Mouse (Mus musculus): ENCODE measurements at regions not wholly inside any gene's neighbourhood (a gene's known extent, or its start where the extent isn't known, plus 50 kb on each side); places are given as distances from the start of the nearest gene placed in this dataset.

DNA sequence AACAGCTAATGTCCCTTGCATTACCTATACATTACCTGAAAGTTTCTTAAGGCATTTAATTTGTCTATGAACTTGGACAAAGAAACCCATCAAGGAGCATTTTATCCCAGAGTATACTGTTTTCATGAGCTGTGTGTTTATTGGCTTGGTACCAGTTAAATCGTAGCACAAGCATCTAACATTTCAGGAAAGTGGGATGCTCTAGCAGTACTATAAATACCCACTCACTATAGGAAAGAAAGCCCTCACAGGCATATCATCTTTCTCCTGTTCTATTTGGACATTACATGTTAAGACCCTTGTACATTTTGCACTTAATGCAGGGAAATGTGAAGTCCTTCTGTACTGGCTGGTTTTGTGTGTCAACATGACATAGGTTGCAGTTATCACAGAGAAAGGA, 163.9 kb downstream of the Ptprc start:
- Histone ChIP-seq H3K9ac (no peak overlapping the region), H3K4me3 (replicated peaks) (no peak overlapping the region), H3K4me1 (replicated peaks) (no peaks in the 10 kb centered on the region), H3K36me3 (replicated peaks) (no peaks in the 10 kb centered on the region), H3K27ac (replicated peaks) (no peak overlapping the region), H3K4me2 (no peak overlapping the region), H3K27me3 (no peaks in the 10 kb centered on the region), H3K9me3 (replicated peaks) (no peaks in the 10 kb centered on the region)
- WGBS (ENCODE audit: insufficient replicate concordance) = 57% methylated on average over 1 of the region's 1 CpGs
- no peak for ATAC-seq (ENCODE audit: insufficient read depth)

DNA sequence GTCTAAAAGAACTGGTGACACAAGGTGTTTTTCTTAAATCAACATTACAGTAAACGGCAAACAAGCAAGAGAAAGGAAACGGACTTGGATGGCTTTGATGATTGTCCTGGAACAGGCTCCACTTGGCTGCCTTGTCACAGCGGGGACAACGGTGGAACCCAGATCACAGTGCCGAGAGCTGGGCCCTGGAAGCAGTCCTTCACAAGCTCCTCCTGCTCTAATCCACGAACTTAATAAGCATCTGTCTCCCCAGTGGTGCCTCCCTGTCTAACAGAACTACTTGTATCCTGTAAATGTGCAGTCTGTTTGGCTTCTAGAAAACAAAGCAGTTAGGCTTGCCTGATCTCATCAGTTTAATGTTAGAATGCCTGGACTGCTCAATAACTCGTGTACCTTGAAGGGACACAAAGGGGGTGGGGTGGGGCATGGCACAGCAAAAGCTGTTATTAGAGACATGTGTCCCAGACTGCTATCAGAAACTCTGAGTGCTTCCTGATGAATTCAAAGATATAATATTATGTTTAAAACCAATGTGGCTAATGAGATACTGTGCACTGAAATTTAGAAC, 164.5 kb downstream of the Ptprc start:
- 53% methylated on average over 7 of the region's 7 CpGs for WGBS (ENCODE audit: insufficient replicate concordance)
- H3K27me3 ChIP-seq = no peaks in the 10 kb centered on the region
- H3K36me3 ChIP-seq (replicated peaks) = no peaks in the 10 kb centered on the region
- no peak for ATAC-seq (ENCODE audit: insufficient read depth)
- no peak overlapping the region for H3K4me3 ChIP-seq (replicated peaks)
- no peak overlapping the region for H3K27ac ChIP-seq (replicated peaks)
- H3K9me3 ChIP-seq (replicated peaks) = no peaks in the 10 kb centered on the region
- no peaks in the 10 kb centered on the region for H3K4me1 ChIP-seq (replicated peaks)
- no peak overlapping the region for H3K9ac ChIP-seq
- H3K4me2 ChIP-seq = no peak overlapping the region

DNA sequence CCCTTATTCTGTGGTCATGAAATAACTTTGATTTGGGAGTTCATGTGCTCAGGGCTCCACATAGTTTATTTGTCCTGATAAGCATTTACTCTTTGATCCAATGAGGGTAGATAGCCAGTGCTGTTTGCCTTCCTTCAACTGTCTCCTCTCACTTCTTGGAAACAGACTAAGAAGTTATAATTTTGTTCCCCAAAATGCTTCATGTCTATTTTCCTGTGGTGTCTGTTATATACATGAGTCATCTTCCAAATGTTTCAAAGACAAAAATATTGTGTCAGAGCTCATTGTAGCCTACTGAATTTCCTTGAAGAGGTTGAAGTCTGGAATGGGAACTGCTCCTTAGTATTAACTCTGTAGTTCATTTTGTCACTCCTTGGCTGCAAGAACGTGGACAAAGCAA, 168.7 kb downstream of the Ptprc start:
- H3K4me3 ChIP-seq (replicated peaks) = no peak overlapping the region
- H3K36me3 ChIP-seq (replicated peaks) = no peaks in the 10 kb centered on the region
- no peaks in the 10 kb centered on the region for H3K9me3 ChIP-seq (replicated peaks)
- H3K4me1 ChIP-seq (replicated peaks) = no peaks in the 10 kb centered on the region
- no peak overlapping the region for H3K27ac ChIP-seq (replicated peaks)
- H3K27me3 ChIP-seq = no peaks in the 10 kb centered on the region
- 34% methylated on average over 1 of the region's 1 CpGs for WGBS (ENCODE audit: insufficient replicate concordance)
- H3K4me2 ChIP-seq = no peak overlapping the region
- no peak overlapping the region for H3K9ac ChIP-seq
- ATAC-seq (ENCODE audit: insufficient read depth) = no peak

DNA sequence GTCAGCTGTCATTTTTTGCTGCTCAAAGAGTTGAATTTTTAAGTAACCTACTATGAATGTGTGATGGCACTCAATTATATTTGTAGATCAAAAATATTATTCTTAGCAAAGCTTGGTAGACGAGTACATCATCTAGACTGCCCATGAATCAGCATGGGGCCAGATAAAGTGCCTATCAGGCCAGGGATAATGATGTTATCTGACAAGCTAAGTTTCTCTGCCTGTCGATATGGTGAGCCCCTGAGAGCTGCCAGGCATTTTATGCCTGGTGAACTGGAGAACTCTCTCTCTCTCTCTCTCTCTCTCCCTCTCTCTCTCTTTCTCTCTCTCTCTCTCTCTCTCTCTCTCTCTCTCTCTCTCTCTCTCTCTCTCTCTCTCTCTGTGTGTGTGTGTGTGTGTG, 171.2 kb downstream of the Ptprc start:
- ATAC-seq (ENCODE audit: insufficient read depth) = no peak
- Histone ChIP-seq H3K36me3 (replicated peaks) (no peaks in the 10 kb centered on the region), H3K9me3 (replicated peaks) (no peaks in the 10 kb centered on the region), H3K4me2 (no peak overlapping the region), H3K4me3 (replicated peaks) (no peak overlapping the region), H3K27ac (replicated peaks) (no peak overlapping the region), H3K9ac (no peak overlapping the region), H3K27me3 (no peaks in the 10 kb centered on the region), H3K4me1 (replicated peaks) (no peaks in the 10 kb centered on the region)
- WGBS (ENCODE audit: insufficient replicate concordance) = 39% methylated on average over 2 of the region's 2 CpGs

DNA sequence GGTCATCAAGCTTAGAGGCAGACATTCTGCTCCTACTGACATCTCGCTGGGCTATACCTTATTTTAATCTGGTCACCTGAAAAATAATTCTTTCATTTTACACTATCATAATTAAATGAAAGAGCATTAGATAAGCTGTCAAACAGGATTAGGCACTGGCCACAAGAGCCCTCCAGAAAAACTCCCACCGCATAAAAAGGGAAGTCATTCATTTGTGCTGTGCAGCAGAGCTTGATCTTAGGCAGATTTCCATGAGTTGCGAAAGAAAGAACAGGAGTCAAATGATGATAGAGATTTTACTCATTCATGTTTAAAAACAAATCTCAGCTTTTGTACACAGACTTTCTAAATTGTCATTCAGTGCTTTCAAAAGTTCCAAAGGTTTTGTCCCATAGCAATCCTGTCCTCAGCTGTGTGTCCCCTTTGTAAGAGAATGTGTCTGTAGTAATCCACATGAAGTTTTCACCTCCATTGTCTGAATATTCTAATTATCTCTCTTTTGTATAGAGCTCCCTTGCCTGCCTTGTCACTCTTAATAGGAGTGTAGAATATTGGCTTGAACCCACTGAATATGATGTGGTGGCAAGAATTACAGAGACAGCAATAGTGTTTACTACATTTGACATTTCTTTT, 176.1 kb downstream of the Ptprc start:
- H3K4me1 ChIP-seq (replicated peaks) = no peaks in the 10 kb centered on the region
- H3K4me2 ChIP-seq = no peak overlapping the region
- H3K27me3 ChIP-seq = no peaks in the 10 kb centered on the region
- no peak for ATAC-seq (ENCODE audit: insufficient read depth)
- H3K27ac ChIP-seq (replicated peaks) = no peak overlapping the region
- no peak overlapping the region for H3K9ac ChIP-seq
- H3K36me3 ChIP-seq (replicated peaks) = no peaks in the 10 kb centered on the region
- no peaks in the 10 kb centered on the region for H3K9me3 ChIP-seq (replicated peaks)
- 35% methylated on average over 3 of the region's 3 CpGs for whole genome bisulfite sequencing (ENCODE audit: insufficient replicate concordance)
- H3K4me3 ChIP-seq (replicated peaks) = no peak overlapping the region

DNA sequence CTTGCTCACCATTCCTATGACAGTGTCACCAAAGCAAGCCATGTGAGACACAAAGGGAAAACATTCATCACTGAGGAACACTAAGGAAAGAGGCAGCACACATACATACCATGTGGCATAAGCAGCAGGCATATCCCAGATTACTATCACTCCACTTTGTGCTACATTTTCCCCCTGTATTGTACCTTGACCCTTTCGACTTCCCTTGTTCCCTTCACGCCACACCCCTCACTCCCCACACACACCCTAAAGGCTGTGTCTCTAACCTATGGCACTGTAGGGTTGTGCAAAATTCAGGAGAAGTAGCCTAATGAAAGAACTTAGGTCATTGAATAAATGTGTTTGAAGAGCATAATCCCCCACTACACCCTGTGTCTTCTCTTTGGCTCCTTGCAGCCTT, 179.5 kb downstream of the Ptprc start:
- no peak overlapping the region for H3K4me3 ChIP-seq (replicated peaks)
- ATAC-seq (ENCODE audit: insufficient read depth) = no peak
- no peaks in the 10 kb centered on the region for H3K9me3 ChIP-seq (replicated peaks)
- H3K27ac ChIP-seq (replicated peaks) = no peak overlapping the region
- no peak overlapping the region for H3K9ac ChIP-seq
- 58% methylated on average over 2 of the region's 2 CpGs for WGBS (ENCODE audit: insufficient replicate concordance)
- no peak overlapping the region for H3K4me2 ChIP-seq
- no peaks in the 10 kb centered on the region for H3K36me3 ChIP-seq (replicated peaks)
- H3K4me1 ChIP-seq (replicated peaks) = no peaks in the 10 kb centered on the region
- H3K27me3 ChIP-seq = no peaks in the 10 kb centered on the region

DNA sequence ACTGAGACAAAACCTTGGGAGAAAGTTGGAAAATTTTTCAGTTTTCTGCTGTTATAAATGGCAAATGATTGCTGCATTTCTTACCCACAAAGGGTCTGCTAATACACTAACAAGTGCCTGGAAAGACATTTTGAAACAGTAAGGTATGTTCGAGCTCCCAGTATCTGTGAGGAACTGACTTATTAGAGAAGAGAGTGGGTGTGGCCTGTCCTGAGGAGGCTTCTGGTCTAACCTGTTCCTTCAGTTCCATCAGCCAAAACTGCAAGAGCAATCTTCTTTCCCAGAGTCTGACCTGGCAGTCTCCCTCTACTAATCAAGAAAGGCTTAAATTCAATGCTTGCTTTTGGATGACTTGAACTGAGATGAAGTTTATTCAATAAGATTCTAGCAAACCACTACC, 183.6 kb downstream of the Ptprc start:
- Histone ChIP-seq H3K4me2 (no peak overlapping the region), H3K4me3 (replicated peaks) (no peak overlapping the region), H3K27ac (replicated peaks) (no peak overlapping the region), H3K36me3 (replicated peaks) (no peaks in the 10 kb centered on the region), H3K4me1 (replicated peaks) (no peaks in the 10 kb centered on the region), H3K9me3 (replicated peaks) (no peaks in the 10 kb centered on the region), H3K27me3 (no peaks in the 10 kb centered on the region), H3K9ac (no peak overlapping the region)
- WGBS (ENCODE audit: insufficient replicate concordance) = 40% methylated on average over 1 of the region's 1 CpGs
- no peak for ATAC-seq (ENCODE audit: insufficient read depth)

DNA sequence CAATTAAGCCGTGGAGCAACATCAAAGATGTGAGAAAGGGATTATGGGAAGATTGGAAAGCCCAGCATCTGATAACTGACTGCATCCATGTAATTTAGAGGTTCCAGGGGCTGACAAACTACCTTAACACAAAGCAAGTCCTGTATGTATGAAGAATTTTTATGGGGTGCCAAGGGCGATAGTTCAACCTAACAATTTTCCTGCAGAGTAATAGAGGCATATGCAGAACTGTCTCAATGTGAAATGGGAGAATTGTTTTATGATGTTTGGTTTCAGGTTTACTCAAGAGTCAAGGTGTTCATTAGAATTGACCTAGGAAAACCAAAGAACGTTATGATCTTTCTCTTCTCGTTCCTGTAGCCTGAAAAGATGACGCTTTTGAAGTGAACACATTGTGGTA, 184.1 kb downstream of the Ptprc start:
- no peak overlapping the region for H3K27ac ChIP-seq (replicated peaks)
- 65% methylated on average over 5 of the region's 5 CpGs for WGBS (ENCODE audit: insufficient replicate concordance)
- no peak overlapping the region for H3K4me3 ChIP-seq (replicated peaks)
- no peaks in the 10 kb centered on the region for H3K4me1 ChIP-seq (replicated peaks)
- no peaks in the 10 kb centered on the region for H3K36me3 ChIP-seq (replicated peaks)
- no peak overlapping the region for H3K9ac ChIP-seq
- no peak for ATAC-seq (ENCODE audit: insufficient read depth)
- H3K9me3 ChIP-seq (replicated peaks) = no peaks in the 10 kb centered on the region
- H3K4me2 ChIP-seq = no peak overlapping the region
- H3K27me3 ChIP-seq = no peaks in the 10 kb centered on the region

DNA sequence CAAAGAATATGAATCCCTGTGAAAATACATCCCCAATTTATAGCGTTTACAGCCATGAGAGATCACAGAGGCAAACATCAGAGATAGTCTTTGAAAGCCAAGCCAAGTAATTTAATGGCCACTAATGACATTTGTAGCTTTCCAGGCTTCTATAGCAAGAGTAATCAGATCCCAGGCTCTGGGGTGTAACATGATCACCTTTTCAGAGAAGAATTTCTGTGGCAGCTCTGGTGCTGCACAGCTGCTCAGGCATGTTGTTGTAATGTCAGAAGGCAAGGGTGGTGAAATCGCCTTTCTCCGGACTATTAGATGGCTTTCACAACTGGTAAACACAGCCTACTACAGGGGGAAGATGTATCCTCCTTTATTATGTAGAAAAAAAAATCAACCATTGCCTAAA, 202.1 kb downstream of the Ptprc start:
- H3K36me3 ChIP-seq (replicated peaks) = no peaks in the 10 kb centered on the region
- no peaks in the 10 kb centered on the region for H3K4me1 ChIP-seq (replicated peaks)
- no peaks in the 10 kb centered on the region for H3K9me3 ChIP-seq (replicated peaks)
- ATAC-seq (ENCODE audit: insufficient read depth) = no peak
- WGBS (ENCODE audit: insufficient replicate concordance) = 51% methylated on average over 3 of the region's 3 CpGs
- no peaks in the 10 kb centered on the region for H3K27me3 ChIP-seq
- no peak overlapping the region for H3K9ac ChIP-seq
- no peak overlapping the region for H3K27ac ChIP-seq (replicated peaks)
- H3K4me3 ChIP-seq (replicated peaks) = no peak overlapping the region
- no peak overlapping the region for H3K4me2 ChIP-seq

DNA sequence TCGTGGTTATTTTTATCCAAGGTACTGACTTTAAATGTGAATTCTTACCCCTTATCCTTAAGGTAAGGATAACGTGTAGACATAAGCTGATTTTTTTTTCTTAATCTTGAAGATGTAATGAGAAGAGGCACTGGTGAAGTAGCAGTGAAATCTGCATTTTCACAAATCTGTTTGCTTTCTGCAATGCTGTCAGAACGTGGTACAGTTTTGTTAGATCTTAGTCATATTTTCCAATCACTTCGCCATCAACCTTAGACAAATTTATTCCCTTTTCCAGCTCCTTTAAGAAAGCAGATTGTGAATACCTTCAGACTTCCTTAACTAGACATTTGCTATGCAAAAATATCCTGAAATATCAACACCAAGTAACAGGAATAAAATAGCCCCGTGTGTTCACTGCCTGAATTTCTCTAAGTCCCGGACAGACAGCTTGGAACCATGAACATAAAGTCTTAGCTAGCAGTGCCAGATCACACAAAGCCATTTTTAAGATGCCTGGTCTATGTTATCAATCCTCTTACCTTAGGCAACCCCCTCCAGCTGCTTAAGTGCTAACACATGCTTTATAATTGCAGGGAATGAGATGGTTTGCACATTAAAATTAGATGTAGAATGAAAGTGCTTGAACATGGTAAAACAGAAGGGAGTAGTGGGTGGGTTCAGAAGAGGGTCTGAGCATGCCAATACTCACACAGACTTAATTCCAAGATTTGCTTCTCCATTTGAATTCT, 202.7 kb downstream of the Ptprc start:
- Histone ChIP-seq H3K27me3 (no peaks in the 10 kb centered on the region), H3K36me3 (replicated peaks) (no peaks in the 10 kb centered on the region), H3K4me2 (no peak overlapping the region), H3K4me3 (replicated peaks) (no peak overlapping the region), H3K4me1 (replicated peaks) (no peaks in the 10 kb centered on the region), H3K9me3 (replicated peaks) (no peaks in the 10 kb centered on the region), H3K27ac (replicated peaks) (no peak overlapping the region), H3K9ac (no peak overlapping the region)
- ATAC-seq (ENCODE audit: insufficient read depth) = no peak
- WGBS (ENCODE audit: insufficient replicate concordance) = 61% methylated on average over 6 of the region's 6 CpGs

DNA sequence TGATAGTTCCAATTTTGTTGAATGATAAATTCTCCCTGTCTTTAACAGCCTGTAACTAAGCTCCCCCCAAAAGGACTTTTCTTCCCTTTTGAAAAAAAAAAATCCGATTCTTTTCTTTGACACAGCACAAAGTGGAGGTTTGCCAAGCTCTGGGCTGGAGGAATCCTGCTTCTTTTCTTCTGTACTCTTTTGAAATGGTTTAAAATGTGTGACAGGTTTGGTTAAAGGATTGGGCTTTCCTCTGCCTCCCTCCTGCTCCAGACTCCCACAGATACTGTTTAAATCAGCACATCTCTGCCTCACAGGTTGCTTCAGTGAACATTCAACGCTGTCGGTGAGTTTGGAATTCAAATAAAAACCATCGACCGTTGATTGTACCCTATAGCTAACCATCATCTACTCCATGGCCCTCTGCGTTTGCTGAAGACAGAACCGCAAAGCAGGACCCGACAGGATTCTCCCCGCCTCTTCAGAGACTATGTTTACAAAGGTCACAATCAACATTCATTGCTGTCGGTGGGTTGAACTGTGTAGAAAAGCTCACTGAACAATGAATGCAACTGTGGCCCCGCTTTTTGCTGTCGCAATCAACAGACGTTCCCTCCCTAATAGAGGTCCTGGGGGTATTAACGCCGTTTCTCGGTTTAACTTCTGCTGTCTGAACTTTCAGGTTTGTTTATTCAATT, 209.2 kb downstream of the Ptprc start:
- no peak overlapping the region for H3K9ac ChIP-seq
- H3K27me3 ChIP-seq = no peaks in the 10 kb centered on the region
- no peaks in the 10 kb centered on the region for H3K4me1 ChIP-seq (replicated peaks)
- no peak for ATAC-seq (ENCODE audit: insufficient read depth)
- no peak overlapping the region for H3K4me3 ChIP-seq (replicated peaks)
- 75% methylated on average over 16 of the region's 16 CpGs for WGBS (ENCODE audit: insufficient replicate concordance)
- H3K27ac ChIP-seq (replicated peaks) = no peak overlapping the region
- no peak overlapping the region for H3K4me2 ChIP-seq
- H3K36me3 ChIP-seq (replicated peaks) = no peaks in the 10 kb centered on the region
- no peaks in the 10 kb centered on the region for H3K9me3 ChIP-seq (replicated peaks)
